Mouse (Mus musculus): ENCODE measurements at regions not wholly inside any gene's neighbourhood (a gene's known extent, or its start where the extent isn't known, plus 50 kb on each side); places are given as distances from the start of the nearest gene placed in this dataset.

DNA sequence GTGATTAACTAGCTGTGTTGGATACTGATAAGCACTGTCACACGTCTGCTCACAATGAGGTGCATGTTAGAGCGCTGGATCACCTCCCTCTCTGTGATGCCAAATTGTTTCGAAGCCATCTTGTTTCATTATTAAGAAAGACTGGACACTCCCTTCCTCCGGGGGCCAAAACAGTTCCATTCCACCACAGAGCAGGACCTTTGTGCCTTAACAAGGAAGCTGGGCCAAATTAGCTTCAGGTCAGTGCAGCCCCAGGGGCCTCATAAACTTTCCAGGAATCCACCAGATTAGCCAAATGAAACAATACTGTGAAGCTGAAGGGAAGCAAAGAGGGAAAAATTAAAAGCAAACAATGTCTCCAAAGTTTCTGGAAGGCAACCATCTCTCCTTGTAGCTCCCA is 241.9 kb downstream of the Dkk2 start:
- TF ChIP-seq CEBPB (IDR thresholded peaks at IDR 0.05; ENCODE audit: low read depth) (no peak), CTCF (IDR thresholded peaks at IDR 0.05; ENCODE audit: control insufficient read depth, insufficient read depth, insufficient read length) (no peak), USF1 (IDR thresholded peaks at IDR 0.05; ENCODE audit: low read depth) (no peak), MYOG (IDR thresholded peaks at IDR 0.05; ENCODE audit: control insufficient read depth, extremely low read depth, insufficient read length) (no peak), MYOD1 (IDR thresholded peaks at IDR 0.05; ENCODE audit: control insufficient read depth, insufficient read length, low read depth) (no peak), MAX (IDR thresholded peaks at IDR 0.05) (no peak)

Data from C2C12 (cell line).